Mouse (Mus musculus): ENCODE measurements around the gene Myh9.
"Not testable (repeated sequence)": the region's sequence is repeated elsewhere in the genome, so short reads cannot be mapped to it uniquely, and the experiment has no call there.

The Myh9 gene

GRCm38 (mm10) chr15:77761561-77762380, 80.2 kb downstream of the Myh9 start:
- in situ Hi-C loops (cut with MboI, MseI) = no loop called here

GRCm38 (mm10) chr15:77761083-77761482, 80.9 kb downstream of the Myh9 start:
- in situ Hi-C loops (cut with MboI, MseI) = no loop called here

GRCm38 (mm10) chr15:77760037-77760436, 81.9 kb downstream of the Myh9 start:
- in situ Hi-C loops (cut with MboI, MseI) = no loop called here

- in situ Hi-C loops (cut with MboI, MseI) = no loop called here
Observed at GRCm38 (mm10) chr15:77757586-77758226, 84.3 kb downstream of the Myh9 start.

- in situ Hi-C loops (cut with MboI, MseI) = no loop called here
Observed at GRCm38 (mm10) chr15:77756848-77757247, 85.1 kb downstream of the Myh9 start, which contains the start of gene Apol8. Gene Apol8 (minus strand): TSS chr15:77757003.

GRCm38 (mm10) chr15:77756081-77756480, 85.9 kb downstream of the Myh9 start:
- in situ Hi-C loops (cut with MboI, MseI) = no loop called here

GRCm38 (mm10) chr15:77755132-77755531, 86.8 kb downstream of the Myh9 start:
- in situ Hi-C loops (cut with MboI, MseI) = no loop called here

- in situ Hi-C loops (cut with MboI, MseI) = no loop called here
Observed at GRCm38 (mm10) chr15:77752443-77752842, 89.5 kb downstream of the Myh9 start.

- in situ Hi-C loops (cut with MboI, MseI) = no loop called here
Observed at GRCm38 (mm10) chr15:77750461-77750860, 91.5 kb downstream of the Myh9 start.

GRCm38 (mm10) chr15:77749717-77750116, 92.3 kb downstream of the Myh9 start:
- in situ Hi-C loops (cut with MboI, MseI) = loop anchor here (5.0 kb wide), 1 partner anchor 57 kb away; no protein-coding TSS in a partner anchor

GRCm38 (mm10) chr15:77748414-77748813, 93.6 kb downstream of the Myh9 start:
- in situ Hi-C loops (cut with MboI, MseI) = loop anchor here (5.0 kb wide), 1 partner anchor 56 kb away; no protein-coding TSS in a partner anchor

- in situ Hi-C loops (cut with MboI, MseI) = loop anchor here (5.0 kb wide), 1 partner anchor 54 kb away; no protein-coding TSS in a partner anchor
Observed at GRCm38 (mm10) chr15:77746326-77746725, 95.6 kb downstream of the Myh9 start.

GRCm38 (mm10) chr15:77745081-77745480, 96.9 kb downstream of the Myh9 start:
- in situ Hi-C loops (cut with MboI, MseI) = loop anchor here (5.0 kb wide), 1 partner anchor 53 kb away; no protein-coding TSS in a partner anchor

- in situ Hi-C loops (cut with MboI, MseI) = loop anchor here (5.0 kb wide), 1 partner anchor 52 kb away; no protein-coding TSS in a partner anchor
Observed at GRCm38 (mm10) chr15:77744632-77745031, 97.3 kb downstream of the Myh9 start.

- in situ Hi-C loops (cut with MboI, MseI) = not testable (repeated sequence)
Observed at GRCm38 (mm10) chr15:77741556-77741955, 100.4 kb downstream of the Myh9 start.

- in situ Hi-C loops (cut with MboI, MseI) = no loop called here
Observed at GRCm38 (mm10) chr15:77740511-77741297, 101.3 kb downstream of the Myh9 start.

GRCm38 (mm10) chr15:77733903-77734302, 108.1 kb downstream of the Myh9 start:
- in situ Hi-C loops (cut with MboI, MseI) = not testable (repeated sequence)

- in situ Hi-C loops (cut with MboI, MseI) = not testable (repeated sequence)
Observed at GRCm38 (mm10) chr15:77733380-77733779, 108.6 kb downstream of the Myh9 start.

GRCm38 (mm10) chr15:77732851-77733250, 109.1 kb downstream of the Myh9 start:
- in situ Hi-C loops (cut with MboI, MseI) = not testable (repeated sequence)

- in situ Hi-C loops (cut with MboI, MseI) = no loop called here
Observed at GRCm38 (mm10) chr15:77731605-77732004, 110.4 kb downstream of the Myh9 start.

GRCm38 (mm10) chr15:77728739-77729138, 113.2 kb downstream of the Myh9 start, which contains the start of gene Apol9b:
Gene Apol9b (plus strand): TSS chr15:77729039.
- in situ Hi-C loops (cut with MboI, MseI) = not testable (repeated sequence)

- in situ Hi-C loops (cut with MboI, MseI) = not testable (repeated sequence)
Observed at GRCm38 (mm10) chr15:77727745-77728144, 114.2 kb downstream of the Myh9 start.

All from regulatory T cell (primary cell).